Mouse (Mus musculus): ENCODE data around the gene Actb. TPM values are rescaled to one million over a fixed set of nuclear protein-coding genes. Genes with fewer than 3 reads are reported as not detected.
A peak's percentile ranks its signal among the peaks of the same experiment; 100 is the strongest.

Gene Actb
- total and polyA plus RNA-seq, 3 experiments: 1,403 to 4,417 (median 3,042) TPM

- H3K79me2 ChIP-seq (ENCODE audit: control insufficient read depth, insufficient read depth, low read length, poor library complexity): peaks cover 15% of the 10 kb centered on the region
- H3K27me3 ChIP-seq (ENCODE audit: control insufficient read depth in 1 of 2, insufficient read depth in 2 of 2, low read length in 2 of 2): no peaks in the 10 kb centered on the region
- DNase-seq (ENCODE audit: low read depth, low spot score): peak; percentile 89
- TF ChIP-seq TBP (IDR thresholded peaks at IDR 0.05; ENCODE audit: low read depth, low read length) (0 out of 2 replicates have a peak, but pooled peaks have one; percentile 25), MAZ (IDR thresholded peaks at IDR 0.05; ENCODE audit: low read depth, low read length) (no peak), MXI1 (IDR thresholded peaks at IDR 0.05; ENCODE audit: low read depth, low read length) (0 out of 2 replicates have a peak, but pooled peaks have one; percentile 12), TCF12 (IDR thresholded peaks at IDR 0.05; ENCODE audit: low read depth, low read length) (no peak), ELF1 (IDR thresholded peaks at IDR 0.05; ENCODE audit: low read depth, low read length) (0 out of 2 replicates have a peak, but pooled peaks have one; percentile 7), NELFE (IDR thresholded peaks at IDR 0.05; ENCODE audit: low read depth, low read length) (peak; percentile 31; the same call in 1 of the 2 replicates), GABPA (IDR thresholded peaks at IDR 0.05; ENCODE audit: low read depth, low read length) (no peak), MAX (IDR thresholded peaks at IDR 0.05; ENCODE audit: low read length) (no peak), SIN3A (IDR thresholded peaks at IDR 0.05; ENCODE audit: low read length) (peak; percentile 24; the same call in 1 of the 2 replicates), POLR2A (IDR thresholded peaks at IDR 0.05; ENCODE audit: control insufficient read depth in 1 of 2, insufficient read depth in 1 of 2, low read depth in 1 of 2, low read length in 2 of 2, poor library complexity in 1 of 2) (peak; percentile 12 to 68; a peak in 2 of 4 replicates)
- H3K4me3 ChIP-seq (ENCODE audit: control insufficient read depth in 1 of 2, insufficient read depth in 1 of 2, low read depth in 2 of 2, low read length in 2 of 2): peak overlapping the region; percentile 11 to 12
- H3K9ac ChIP-seq (ENCODE audit: control insufficient read depth, low read depth, low read length, poor library complexity, severe bottlenecking): peak overlapping the region; percentile 72
- H3K36me3 ChIP-seq (ENCODE audit: control insufficient read depth in 1 of 2, insufficient read depth in 2 of 2, low read length in 2 of 2): peaks cover 3 to 31% of the 10 kb centered on the region in 2 experiments
- no peaks in the 10 kb centered on the region for H3K9me3 ChIP-seq (replicated peaks; ENCODE audit: insufficient read depth, low read length)
- H3K27ac ChIP-seq (ENCODE audit: control insufficient read depth, low read depth, low read length): peak overlapping the region; percentile 96
- H3K4me1 ChIP-seq (ENCODE audit: control insufficient read depth in 1 of 2, insufficient read depth in 2 of 2, low read length in 2 of 2): peaks cover 11 to 45% of the 10 kb centered on the region in 2 experiments
Observed at GRCm38 (mm10) chr5:142909576-142910278, 3.2 kb upstream of the Actb start.

- Histone ChIP-seq H3K36me3 (ENCODE audit: control insufficient read depth in 1 of 2, insufficient read depth in 2 of 2, low read length in 2 of 2) (peaks cover 8 to 36% of the 10 kb centered on the region in 2 experiments), H3K27me3 (ENCODE audit: control insufficient read depth in 1 of 2, insufficient read depth in 2 of 2, low read length in 2 of 2) (no peaks in the 10 kb centered on the region), H3K79me2 (ENCODE audit: control insufficient read depth, insufficient read depth, low read length, poor library complexity) (peaks cover 22% of the 10 kb centered on the region), H3K27ac (ENCODE audit: control insufficient read depth, low read depth, low read length) (peak overlapping the region; percentile 96), H3K4me3 (ENCODE audit: control insufficient read depth in 1 of 2, insufficient read depth in 1 of 2, low read depth in 2 of 2, low read length in 2 of 2) (peak overlapping the region; percentile 11 to 12), H3K9ac (ENCODE audit: control insufficient read depth, low read depth, low read length, poor library complexity, severe bottlenecking) (peak overlapping the region; percentile 72), H3K4me1 (ENCODE audit: control insufficient read depth in 1 of 2, insufficient read depth in 2 of 2, low read length in 2 of 2) (peaks cover 11 to 52% of the 10 kb centered on the region in 2 experiments), H3K9me3 (replicated peaks; ENCODE audit: insufficient read depth, low read length) (no peaks in the 10 kb centered on the region)
- DNase-seq (ENCODE audit: low read depth, low spot score): peak; percentile 90
- TF ChIP-seq UBTF (IDR thresholded peaks at IDR 0.05; ENCODE audit: borderline replicate concordance, insufficient read depth, low read depth, low read length) (no peak), MAZ (IDR thresholded peaks at IDR 0.05; ENCODE audit: low read depth, low read length) (no peak; the same call in 1 of the 2 replicates), JUND (IDR thresholded peaks at IDR 0.05; ENCODE audit: low read depth, low read length) (no peak), POLR2A (IDR thresholded peaks at IDR 0.05; ENCODE audit: control insufficient read depth in 1 of 2, insufficient read depth in 1 of 2, low read depth in 1 of 2, low read length in 2 of 2, poor library complexity in 1 of 2) (peak; percentile 36 to 80; a peak in 3 of 4 replicates), GATA1 (IDR thresholded peaks at IDR 0.05; ENCODE audit: low read depth, low read length) (no peak), ETS1 (IDR thresholded peaks at IDR 0.05; ENCODE audit: low read depth, low read length) (peak; percentile 85), TBP (IDR thresholded peaks at IDR 0.05; ENCODE audit: low read depth, low read length) (peak; percentile 56; the same call in 1 of the 2 replicates), POLR2AphosphoS5 (IDR thresholded peaks at IDR 0.05; ENCODE audit: borderline replicate concordance, low read depth, low read length) (no peak), SIN3A (IDR thresholded peaks at IDR 0.05; ENCODE audit: low read length) (peak; percentile 74), NRF1 (IDR thresholded peaks at IDR 0.05; ENCODE audit: insufficient read depth, low read depth, low read length, poor library complexity, severe bottlenecking) (no peak), MEF2A (IDR thresholded peaks at IDR 0.05; ENCODE audit: extremely low read depth, insufficient replicate concordance, low read depth, low read length, poor library complexity, severe bottlenecking) (no peak), KAT2A (conservative IDR thresholded peaks at IDR 0.05; ENCODE audit: low read depth, low read length) (no peak; the same call in 1 of the 2 replicates), E2F4 (IDR thresholded peaks at IDR 0.05; ENCODE audit: borderline replicate concordance, low read depth, low read length) (no peak), ZNF384 (IDR thresholded peaks at IDR 0.05; ENCODE audit: low read depth, low read length) (no peak; the same call in none of the 2 replicates), MAX (IDR thresholded peaks at IDR 0.05; ENCODE audit: low read length) (no peak), MYB (IDR thresholded peaks at IDR 0.05; ENCODE audit: low read depth, low read length) (no peak), BHLHE40 (IDR thresholded peaks at IDR 0.05; ENCODE audit: borderline replicate concordance, low read depth, low read length) (peak; percentile 76; the same call in 1 of the 2 replicates), MYC (IDR thresholded peaks at IDR 0.05; ENCODE audit: low read depth, low read length) (peak; percentile 86; the same call in 1 of the 2 replicates), ELF1 (IDR thresholded peaks at IDR 0.05; ENCODE audit: low read depth, low read length) (peak; percentile 59; the same call in 1 of the 2 replicates), MXI1 (IDR thresholded peaks at IDR 0.05; ENCODE audit: low read depth, low read length) (peak; percentile 52; the same call in 1 of the 2 replicates), USF1 (IDR thresholded peaks at IDR 0.05; ENCODE audit: low read depth, low read length) (no peak), ZC3H11A (IDR thresholded peaks at IDR 0.05; ENCODE audit: low read depth, low read length) (no peak), CTCF (IDR thresholded peaks at IDR 0.05 in 2 of 3, conservative IDR thresholded peaks at IDR 0.05 in 1 of 3; ENCODE audit: control insufficient read depth in 1 of 3, insufficient read depth in 1 of 3, low read depth in 2 of 3, low read length in 3 of 3, poor library complexity in 1 of 3, severe bottlenecking in 1 of 3) (no peak)
Observed at GRCm38 (mm10) chr5:142908941-142909575, 2.5 kb upstream of the Actb start.

All from MEL (cell line).